Mouse (Mus musculus) limb, embryonic 13.5 days (tissue): ENCODE measurements around the gene Frmd7. TPM values are rescaled to one million over a fixed set of nuclear protein-coding genes. Genes with fewer than 3 reads are reported as not detected.

Experiments
- ATAC-seq: fragments of 200-750 bp; cut with Nextera tagmentation; 2 replicates; pipeline ENCODE4 v1.8.0; 2017; ENCODE audit warnings: low read depth, moderate number of reproducible peaks, moderate TSS enrichment; ENCODE audit not compliant: low FRiP score
- H3K27ac ChIP-seq: fragments of 300-500 bp; sonication (generic); 2 replicates; pipeline ENCODE4 v1.5.1; 2015; ENCODE audit warnings: inconsistent platforms, mild to moderate bottlenecking, moderate library complexity
- H3K27me3 ChIP-seq: fragments of 300-500 bp; sonication (generic); 2 replicates; pipeline ENCODE4 v1.6.1; 2015; ENCODE audit warnings: mild to moderate bottlenecking, inconsistent platforms
- H3K36me3 ChIP-seq: fragments of 300-500 bp; sonication (generic); 2 replicates; pipeline ENCODE4 v1.6.1; 2015; ENCODE audit warnings: inconsistent platforms, mild to moderate bottlenecking, moderate library complexity
- H3K4me1 ChIP-seq: fragments of 300-500 bp; sonication (generic); 2 replicates; pipeline ENCODE4 v1.6.1; 2015; ENCODE audit warnings: inconsistent platforms
- H3K4me2 ChIP-seq: fragments of 300-500 bp; sonication (generic); replicated peaks from 2 replicates; pipeline ENCODE4 v1.6.1; 2015; ENCODE audit warnings: inconsistent platforms, mild to moderate bottlenecking, moderate library complexity
- H3K4me3 ChIP-seq: fragments of 300-500 bp; sonication (generic); 2 replicates; pipeline ENCODE4 v1.5.1; 2015; ENCODE audit warnings: moderate library complexity, mild to moderate bottlenecking, inconsistent platforms
- H3K9ac ChIP-seq: fragments of 300-500 bp; sonication (generic); 2 replicates; pipeline ENCODE4 v1.6.1; 2015; ENCODE audit warnings: mild to moderate bottlenecking, inconsistent platforms
- H3K9me3 ChIP-seq: fragments of 300-500 bp; sonication (generic); 2 replicates; pipeline ENCODE4 v1.6.1; 2016; ENCODE audit warnings: inconsistent platforms
- WGBS: fragments of 180-500 bp; shearing (Covaris S2); methylation state at CpG from one replicate; pipeline ENCODE4 v1.1.7; 2015; 5-methylcytosine and 5-hydroxymethylcytosine counted together
- polyA plus RNA-seq: library from polyadenylated mRNA; unstranded; fragments of >200 nt; fragmentation: Nextera tagmentation; extraction: Ambion mirVana; gene quantifications from 2 replicates; pipeline ENCODE4 v1.2.1, GENCODE M21; 2015

The Frmd7 gene
- polyA plus RNA-seq, 1 experiment from 2014 or later = 0.13 TPM

DNA sequence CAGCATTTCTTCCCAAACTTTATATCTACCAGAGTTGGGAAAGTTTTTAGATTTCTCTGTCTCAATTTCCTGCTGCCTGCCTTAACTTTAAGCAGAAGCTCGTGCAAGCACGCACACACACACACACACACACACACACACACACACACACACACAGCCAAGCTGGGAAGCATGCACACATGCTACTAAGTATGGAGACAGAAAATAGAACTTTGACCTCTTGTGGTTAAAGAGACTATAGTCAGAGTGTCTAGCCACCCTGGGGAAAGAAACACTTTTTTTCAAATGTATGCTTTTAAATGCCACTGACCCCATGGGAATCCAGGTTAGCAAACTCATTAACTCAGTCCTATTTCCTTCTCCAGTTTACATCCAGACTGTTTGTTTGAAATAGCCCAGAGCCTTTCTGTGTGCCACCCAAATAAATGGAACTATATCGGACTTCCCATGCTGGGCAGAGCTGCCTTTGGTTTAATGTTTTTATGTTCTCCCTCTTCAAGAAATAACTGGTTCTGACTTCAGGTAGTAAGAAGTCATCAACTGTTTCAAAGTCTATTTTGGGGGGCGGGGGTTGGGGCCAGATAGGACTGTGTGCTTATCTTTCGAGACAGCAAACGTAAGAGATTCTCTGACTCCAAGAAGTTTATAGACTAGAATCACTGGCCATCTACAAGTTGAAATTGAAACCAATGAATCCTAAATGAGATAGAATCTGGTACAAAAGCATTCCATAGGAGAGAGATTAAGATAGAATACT lies 91.9 kb downstream of the Frmd7 start:
- H3K27ac ChIP-seq = no peak overlapping the region
- H3K4me1 ChIP-seq = 0 out of 2 replicates have a peak, but pooled peaks cover 8% of the 10 kb centered on the region
- ATAC-seq = no peak
- no peaks in the 10 kb centered on the region for H3K9me3 ChIP-seq
- no peak overlapping the region for H3K9ac ChIP-seq
- no peak overlapping the region for H3K4me3 ChIP-seq
- 57% methylated on average over 6 of the region's 6 CpGs for WGBS
- H3K36me3 ChIP-seq = no peaks in the 10 kb centered on the region
- H3K27me3 ChIP-seq = no peaks in the 10 kb centered on the region
- no peak overlapping the region; the same call in 1 of the 2 replicates for H3K4me2 ChIP-seq

Other genes starting within 250 kb of the Frmd7 start
- 27.4 and 28.7 TPM in 2 replicates for gene Stk26, start 101.7 kb downstream of the Frmd7 start, polyA plus RNA-seq
- 37.5 and 41.3 TPM in 2 replicates for gene Rap2c, start 75.3 kb upstream of the Frmd7 start, polyA plus RNA-seq